Mouse (Mus musculus) liver, adult 2 months (tissue): ENCODE measurements around the gene Pgm2.

Experiments used
- CTCF ChIP-seq: fragments of 200-500 bp; IDR thresholded peaks from 2 replicates; pipeline ENCODE4 v1.5.1; 2011; ENCODE audit warnings: low read depth, low read length, control low read depth
- POLR2A ChIP-seq: fragments of 200-500 bp; IDR thresholded peaks from 2 replicates; pipeline ENCODE4 v1.6.1; 2011; ENCODE audit warnings: low read length, control low read depth; ENCODE audit not compliant: insufficient read depth; ENCODE audit errors: extremely low read depth

DNA sequence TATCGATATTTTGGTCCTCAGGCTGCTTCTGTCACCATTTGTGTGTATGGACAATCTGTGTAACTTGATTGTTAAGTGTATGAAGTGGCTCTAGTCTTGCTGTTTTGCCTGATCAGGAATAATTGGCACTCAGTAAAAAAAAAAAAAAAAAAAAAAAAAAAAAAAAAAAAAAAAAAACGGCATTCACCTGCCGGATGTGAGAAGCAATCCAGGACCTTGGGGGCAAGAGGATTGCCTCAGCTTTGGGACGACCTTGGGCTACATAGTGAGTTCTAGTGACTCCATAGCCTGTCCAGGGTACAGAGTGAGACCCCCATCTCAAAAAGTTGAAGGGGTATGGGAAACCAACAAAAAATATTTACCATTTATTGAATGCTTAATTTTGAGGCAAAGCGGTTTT lies 43.5 kb upstream of the Pgm2 start:
- TF ChIP-seq CTCF, result no peak
- TF ChIP-seq POLR2A, result no peak
